44 mouse cellular contexts compared by ENCODE assay signal in genomic region chr16:30296601-30297275, GRCm38 (mm10). TPM values are rescaled to one million over a fixed set of nuclear protein-coding genes. Genes with fewer than 3 reads are reported as not detected.
"Had no signal": no experiment of that assay in that cellular context is flagged by ENCODE, and none has a peak within 500 bp of the region (broad histone marks: within the 10 kb centered on the region; RNA-seq: fewer than 3 reads in every experiment).

No protein-coding gene starts in this region.

- H3K9me3 ChIP-seq: heart, embryonic 12.5 days; heart, embryonic 13.5 days; heart, embryonic 15.5 days; hindbrain, embryonic 10.5 days; hindbrain, embryonic 12.5 days; hindbrain, embryonic 13.5 days; hindbrain, embryonic 15.5 days; intestine, embryonic 15.5 days; kidney, embryonic 15.5 days had no signal

- H3K4me3 ChIP-seq: heart, embryonic 12.5 days; heart, embryonic 13.5 days; heart, embryonic 15.5 days; hindbrain, embryonic 10.5 days; hindbrain, embryonic 12.5 days; hindbrain, embryonic 13.5 days; hindbrain, embryonic 15.5 days; intestine, embryonic 15.5 days; kidney, embryonic 15.5 days; layer of hippocampus, adult 2 months; left cerebral cortex, adult 2 months had no signal

- DNase-seq: heart, postnatal 10 days; heart, postnatal 14 days; heart, postnatal 36 days; kidney, adult 11 months; kidney, adult 18-20 months; kidney, adult 2 months; kidney, adult 8-10 months; kidney, adult 9 months; kidney, postnatal 10 days; kidney, postnatal 14 days; kidney, postnatal 25 days; kidney, postnatal 36 days; kidney, postnatal 4 days; layer of hippocampus, adult 9-11 months; layer of hippocampus, postnatal 36 days had no signal

- H3K4me1 ChIP-seq: heart, embryonic 12.5 days; heart, embryonic 13.5 days; heart, embryonic 15.5 days; hindbrain, embryonic 10.5 days; hindbrain, embryonic 12.5 days; hindbrain, embryonic 13.5 days; hindbrain, embryonic 15.5 days; intestine, embryonic 15.5 days; kidney, embryonic 15.5 days had no signal

- H3K27ac ChIP-seq: heart, embryonic 13.5 days; heart, embryonic 15.5 days; hindbrain, embryonic 10.5 days; hindbrain, embryonic 12.5 days; hindbrain, embryonic 13.5 days; hindbrain, embryonic 14.5 days; hindbrain, embryonic 15.5 days; hindbrain, postnatal 0 days; intestine, embryonic 15.5 days; kidney, embryonic 15.5 days; kidney, postnatal 0 days; layer of hippocampus, adult 2 months; left cerebral cortex, adult 2 months had no signal

- H3K27me3 ChIP-seq: hindbrain, embryonic 15.5 days had no signal

- H3K36me3 ChIP-seq: heart, embryonic 12.5 days; heart, embryonic 13.5 days; heart, embryonic 15.5 days; hindbrain, embryonic 10.5 days; hindbrain, embryonic 12.5 days; hindbrain, embryonic 13.5 days; hindbrain, embryonic 15.5 days; intestine, embryonic 15.5 days; kidney, embryonic 15.5 days had no signal

RNA-seq across cellular contexts. Expression of gene Lrrc15, which starts 13.7 kb away (rescaled TPM):
- total RNA-seq: hematopoietic stem cell, adult 5-6 weeks; left cerebral cortex, adult 18-20 months; left cerebral cortex, adult 2 months had no signal
- polyA plus RNA-seq: kidney, adult 2 months had no signal

RNA-seq across cellular contexts. Expression of gene Gp5, which starts 13.8 kb away (rescaled TPM):
- polyA plus RNA-seq: inflammation-experienced regulatory T-cells, adult 6 months had no signal

RNA-seq across cellular contexts. Expression of gene Cpn2, which starts 29.4 kb away (rescaled TPM):
- total RNA-seq: hematopoietic stem cell, adult 5-6 weeks; layer of hippocampus, adult 18-20 months; layer of hippocampus, adult 2 months; layer of hippocampus, adult 8-10 months; layer of hippocampus, postnatal 10 days; layer of hippocampus, postnatal 14 days; layer of hippocampus, postnatal 25 days; layer of hippocampus, postnatal 36 days; left cerebral cortex, adult 18-20 months; left cerebral cortex, adult 2 months had no signal
- polyA plus RNA-seq: heart, embryonic 11.5 days; heart, embryonic 12.5 days; heart, embryonic 13.5 days; heart, embryonic 14.5 days; heart, embryonic 15.5 days; heart, embryonic 16.5 days; hindbrain, embryonic 10.5 days; hindbrain, embryonic 11.5 days; hindbrain, embryonic 12.5 days; hindbrain, embryonic 13.5 days; hindbrain, embryonic 14.5 days; hindbrain, embryonic 15.5 days; hindbrain, embryonic 16.5 days; hindbrain, postnatal 0 days; inflammation-experienced regulatory T-cells, adult 6 months; kidney, embryonic 14.5 days; kidney, embryonic 16.5 days; kidney, postnatal 0 days had no signal
